Mouse (Mus musculus) hindbrain, embryonic 15.5 days (tissue): Measurements from ENCODE around the gene Dolpp1. TPM values are rescaled to one million over a fixed set of nuclear protein-coding genes. Genes with fewer than 3 reads are reported as not detected.
"Not testable (repeated sequence)": the region's sequence is repeated elsewhere in the genome, so short reads cannot be mapped to it uniquely, and the experiment has no call there.

Experiments
- ATAC-seq: fragments of 200-750 bp; cut with Nextera tagmentation; 2 replicates; pipeline ENCODE4 v1.8.0; 2017; ENCODE audit warnings: low read depth, moderate number of reproducible peaks, moderate TSS enrichment; ENCODE audit not compliant: low FRiP score
- H3K27ac ChIP-seq: fragments of 300-500 bp; sonication (generic); replicated peaks from 2 replicates; pipeline ENCODE4 v1.5.1; 2015; ENCODE audit warnings: mild to moderate bottlenecking, inconsistent platforms
- H3K27me3 ChIP-seq: fragments of 300-500 bp; sonication (generic); 2 replicates; pipeline ENCODE4 v1.6.1; 2015; ENCODE audit warnings: control low read depth, inconsistent platforms
- H3K36me3 ChIP-seq: fragments of 300-500 bp; sonication (generic); 2 replicates; pipeline ENCODE4 v1.6.1; 2015; ENCODE audit warnings: control low read depth, inconsistent platforms
- H3K4me1 ChIP-seq: fragments of 300-500 bp; sonication (generic); replicated peaks from 2 replicates; pipeline ENCODE4 v1.6.1; 2015; ENCODE audit warnings: control low read depth, inconsistent platforms
- H3K4me2 ChIP-seq: fragments of 300-500 bp; sonication (generic); 2 replicates; pipeline ENCODE4 v1.6.1; 2015; ENCODE audit warnings: moderate library complexity, mild to moderate bottlenecking, inconsistent platforms
- H3K4me3 ChIP-seq: fragments of 300-500 bp; sonication (generic); 2 replicates; pipeline ENCODE4 v1.5.1; 2015; ENCODE audit warnings: mild to moderate bottlenecking, inconsistent platforms
- H3K9ac ChIP-seq: fragments of 300-500 bp; sonication (generic); 2 replicates; pipeline ENCODE4 v1.6.1; 2015; ENCODE audit warnings: inconsistent platforms
- H3K9me3 ChIP-seq: fragments of 300-500 bp; sonication (generic); 2 replicates; pipeline ENCODE4 v1.6.1; 2016; ENCODE audit warnings: control low read depth, inconsistent platforms
- WGBS: fragments of 180-500 bp; shearing (Covaris S2); methylation state at CpG from one replicate; pipeline ENCODE4 v1.1.7; 2015; 5-methylcytosine and 5-hydroxymethylcytosine counted together
- polyA plus RNA-seq: library from polyadenylated mRNA; unstranded; fragments of >200 nt; fragmentation: Nextera tagmentation; extraction: Ambion mirVana; gene quantifications from 2 replicates; pipeline ENCODE4 v1.2.1, GENCODE M21; 2015

The Dolpp1 gene
- polyA plus RNA-seq, 1 experiment from 2014 or later = 60.4 TPM

DNA sequence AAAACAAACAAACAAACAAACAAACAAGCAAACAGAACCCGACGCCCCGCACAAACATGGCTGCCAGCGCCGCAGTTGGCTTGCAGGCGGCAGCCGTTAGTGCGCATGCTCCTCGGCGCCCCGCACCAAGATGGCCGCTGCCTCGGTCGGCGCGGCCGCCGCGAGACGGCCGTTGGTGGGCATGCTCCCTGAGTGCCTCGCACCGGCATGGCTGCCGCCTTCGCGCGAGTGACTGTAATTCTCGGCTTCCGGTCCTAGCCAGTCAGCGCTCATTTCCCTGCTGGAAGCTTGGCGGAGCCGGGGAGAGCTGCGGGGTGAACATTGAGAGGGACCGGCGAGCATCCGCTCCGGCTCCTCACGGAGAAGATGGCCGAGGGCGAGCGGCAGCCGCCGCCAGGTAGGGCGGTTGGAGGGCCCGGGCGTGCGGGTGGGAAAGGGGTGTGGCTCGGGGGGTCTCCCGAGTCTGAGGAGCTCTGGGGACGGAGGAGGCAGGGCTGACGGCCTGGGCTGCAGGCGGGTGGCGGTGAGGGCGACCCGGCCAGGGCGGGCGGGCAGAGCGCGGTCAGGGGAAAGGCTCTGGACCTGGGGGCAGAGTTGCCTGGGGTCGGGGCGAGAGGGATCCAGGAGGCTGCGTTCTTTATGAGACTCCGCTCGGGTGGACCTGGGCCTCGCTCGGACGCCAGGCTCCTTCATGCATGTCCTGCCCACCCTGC, 24.0 kb downstream of the Dolpp1 start, which contains the start of gene Ptpa:
TSS of gene Ptpa (plus strand) at position 104 of the 713 bp plus-strand sequence.
- Histone ChIP-seq H3K27me3 (no peaks in the 10 kb centered on the region), H3K9ac (peak within 1 kb of the TSS; percentile 92), H3K4me2 (peak within 1 kb of the TSS; percentile 60), H3K9me3 (no peaks in the 10 kb centered on the region), H3K36me3 (peaks cover 8% of the 10 kb centered on the region), H3K4me3 (peak within 1 kb of the TSS; percentile 81), H3K4me1 (peaks cover 60% of the 10 kb centered on the region), H3K27ac (peak within 1 kb of the TSS; percentile 98)
- ATAC-seq = peak; percentile 92
- under 1% methylated on average over 66 of the region's 67 CpGs for WGBS

DNA sequence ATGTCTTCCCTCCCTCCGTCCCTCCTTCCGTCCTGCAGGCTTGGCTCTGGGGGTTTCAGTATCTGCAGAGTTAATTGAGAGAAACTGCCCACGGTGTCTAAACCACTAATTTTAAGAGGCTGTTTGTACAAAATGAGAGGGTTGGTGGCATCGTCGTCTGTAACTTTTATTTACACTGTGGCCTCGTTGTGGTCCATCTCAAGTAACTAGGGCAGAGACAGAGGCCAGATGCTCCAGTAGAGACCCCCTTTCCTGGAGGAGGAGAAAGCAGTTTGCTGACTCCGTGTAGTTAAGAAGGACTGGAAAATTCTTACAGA, 24.6 kb downstream of the Dolpp1 start:
- no peaks in the 10 kb centered on the region for H3K27me3 ChIP-seq
- ATAC-seq = no peak
- H3K4me3 ChIP-seq = peak overlapping the region; percentile 81
- peak overlapping the region; percentile 60 for H3K4me2 ChIP-seq
- H3K4me1 ChIP-seq = peaks cover 60% of the 10 kb centered on the region
- H3K9me3 ChIP-seq = no peaks in the 10 kb centered on the region
- H3K36me3 ChIP-seq = peaks cover 6% of the 10 kb centered on the region
- 0% methylated on average over 7 of the region's 7 CpGs for WGBS
- H3K9ac ChIP-seq = peak overlapping the region; percentile 92
- peak overlapping the region; percentile 98 for H3K27ac ChIP-seq

DNA sequence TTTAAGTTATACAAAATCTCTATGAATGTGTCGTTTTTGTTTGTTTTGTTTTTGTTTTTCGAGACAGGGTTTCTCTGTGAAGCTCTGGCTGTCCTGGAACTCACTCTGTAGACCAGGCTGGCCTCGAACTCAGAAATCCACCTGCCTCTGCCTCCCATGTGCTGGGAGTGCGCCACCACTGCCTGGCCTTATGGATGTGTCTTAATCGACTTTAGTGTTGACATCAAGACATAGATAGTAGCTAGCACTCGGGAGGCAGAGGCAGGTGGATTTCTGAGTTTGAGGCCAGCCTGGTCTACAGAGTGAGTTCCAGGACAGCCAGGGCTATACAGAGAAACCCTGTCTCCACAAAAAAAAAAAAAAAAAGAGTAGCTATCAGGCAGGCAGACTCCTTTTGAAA, 25.1 kb downstream of the Dolpp1 start:
- Histone ChIP-seq H3K4me1 (peaks cover 59% of the 10 kb centered on the region), H3K4me3 (peak overlapping the region; percentile 81), H3K9ac (0 out of 2 replicates have a peak overlapping the region, but pooled peaks have one; percentile 92), H3K4me2 (peak overlapping the region; percentile 60)
- 86% methylated on average over 6 of the region's 6 CpGs for WGBS
- H3K9me3 ChIP-seq, H3K36me3 ChIP-seq, ATAC-seq, H3K27me3 ChIP-seq, H3K27ac ChIP-seq: not testable (repeated sequence)

DNA sequence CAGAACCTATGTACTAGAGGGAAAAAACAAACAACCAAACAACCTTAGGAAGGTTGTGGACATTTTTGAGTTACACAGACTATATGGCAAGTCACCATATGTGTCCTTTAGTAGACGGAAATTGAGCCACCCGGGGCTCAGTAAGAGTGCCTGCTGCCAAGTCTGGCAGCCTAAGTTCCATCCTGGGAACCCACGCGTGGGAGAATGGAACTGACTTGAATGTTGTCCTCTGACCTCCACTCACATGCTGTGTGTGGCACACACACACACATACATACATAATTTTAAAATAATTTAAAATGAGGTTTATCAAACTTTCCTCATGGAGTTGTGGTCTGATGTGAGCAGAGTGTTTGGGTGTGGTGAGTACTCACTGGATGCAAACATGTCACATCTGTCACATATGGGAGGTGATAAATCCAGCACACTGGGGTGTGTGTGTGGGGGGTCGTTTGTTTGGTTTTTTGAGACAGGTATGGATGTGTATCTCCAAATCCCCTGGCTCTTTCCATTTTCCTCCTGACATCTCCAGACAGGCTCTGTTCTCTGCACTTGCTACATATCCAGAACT, 25.6 kb downstream of the Dolpp1 start:
- Histone ChIP-seq H3K36me3 (no peaks in the 10 kb centered on the region), H3K9me3 (no peaks in the 10 kb centered on the region), H3K4me1 (peaks cover 53% of the 10 kb centered on the region), H3K4me2 (peak overlapping the region; percentile 60), H3K27me3 (no peaks in the 10 kb centered on the region), H3K27ac (no peak overlapping the region; the same call in 1 of the 2 replicates), H3K4me3 (0 out of 2 replicates have a peak overlapping the region, but pooled peaks have one; percentile 5), H3K9ac (no peak overlapping the region)
- no peak for ATAC-seq
- WGBS = 68% methylated on average over 5 of the region's 5 CpGs

DNA sequence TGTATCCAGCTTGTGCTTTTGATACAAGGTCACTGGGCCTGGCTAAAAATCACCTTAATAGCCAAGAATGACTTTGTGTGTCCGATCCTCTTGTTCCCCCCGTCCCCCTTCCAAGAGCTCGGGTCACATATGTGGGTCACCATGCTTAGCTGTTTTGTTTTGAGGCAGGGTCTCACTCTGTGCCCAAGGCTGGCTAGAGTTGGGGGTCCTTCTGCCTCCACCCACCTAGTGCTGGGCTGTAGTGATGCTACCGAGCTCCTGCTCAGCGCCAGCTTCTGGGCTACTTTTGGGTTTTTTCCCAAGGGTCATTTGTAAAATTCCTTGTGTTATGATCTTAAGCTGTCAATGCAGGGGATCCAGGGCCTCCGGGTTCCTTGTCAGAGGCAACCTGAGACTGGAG, 26.2 kb downstream of the Dolpp1 start:
- Histone ChIP-seq H3K9ac (0 out of 2 replicates have a peak overlapping the region, but pooled peaks have one; percentile 9), H3K27me3 (no peaks in the 10 kb centered on the region), H3K4me3 (0 out of 2 replicates have a peak overlapping the region, but pooled peaks have one; percentile 5), H3K27ac (no peak overlapping the region; the same call in 1 of the 2 replicates), H3K9me3 (no peaks in the 10 kb centered on the region), H3K4me2 (peak overlapping the region; percentile 60), H3K36me3 (no peaks in the 10 kb centered on the region), H3K4me1 (peaks cover 48% of the 10 kb centered on the region)
- ATAC-seq = no peak
- WGBS = 78% methylated on average over 6 of the region's 6 CpGs

DNA sequence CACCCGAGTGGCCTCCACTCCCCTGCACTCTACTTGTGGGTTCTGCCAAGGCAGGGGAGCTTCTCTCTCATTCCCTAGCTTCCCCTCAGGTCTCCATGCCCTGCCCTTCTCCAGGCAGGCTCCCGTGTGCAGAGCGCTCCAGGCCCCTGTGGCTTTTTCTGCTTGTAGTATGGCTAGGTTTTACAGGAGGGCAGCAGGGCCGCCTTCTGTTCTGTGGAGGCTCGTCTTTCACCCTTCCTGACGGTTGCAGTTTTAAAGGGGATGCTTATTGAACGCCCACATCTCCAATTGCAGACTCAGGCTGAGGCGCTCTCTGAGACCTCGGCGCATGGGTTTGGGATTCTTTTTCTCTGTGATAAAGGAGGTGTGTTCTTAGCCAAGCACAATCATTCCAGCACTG, 27.1 kb downstream of the Dolpp1 start:
- no peaks in the 10 kb centered on the region for H3K36me3 ChIP-seq
- H3K27ac ChIP-seq = peak overlapping the region; percentile 29
- no peak overlapping the region for H3K9ac ChIP-seq
- H3K27me3 ChIP-seq = no peaks in the 10 kb centered on the region
- 42% methylated on average over 10 of the region's 10 CpGs for WGBS
- no peak overlapping the region for H3K4me3 ChIP-seq
- H3K4me1 ChIP-seq = peaks cover 39% of the 10 kb centered on the region
- no peak for ATAC-seq
- H3K4me2 ChIP-seq = peak overlapping the region; percentile 13
- H3K9me3 ChIP-seq = no peaks in the 10 kb centered on the region

DNA sequence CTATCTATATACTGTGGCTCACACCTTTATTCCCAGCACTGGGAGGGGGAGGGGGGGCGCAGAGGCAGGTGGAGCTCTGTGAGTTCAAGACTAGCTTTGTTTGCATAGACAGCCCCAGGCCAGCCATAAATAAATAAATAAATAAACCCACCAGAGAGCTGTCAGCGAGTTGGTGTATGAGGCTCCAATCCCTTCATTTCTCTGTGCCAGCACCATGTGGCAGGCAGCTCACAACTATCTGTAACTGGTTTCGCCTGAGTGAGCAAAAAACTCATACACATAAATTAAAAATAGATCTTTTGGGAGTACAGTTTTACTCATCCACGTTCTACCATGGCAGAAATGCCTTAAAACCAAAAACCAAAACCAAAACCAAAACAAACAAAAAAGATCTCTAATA, 29.4 kb downstream of the Dolpp1 start:
- no peak overlapping the region for H3K4me3 ChIP-seq
- H3K9me3 ChIP-seq = no peaks in the 10 kb centered on the region
- H3K27ac ChIP-seq = no peak overlapping the region
- H3K36me3 ChIP-seq = 0 out of 2 replicates have a peak, but pooled peaks cover 8% of the 10 kb centered on the region
- H3K4me1 ChIP-seq = peaks cover 28% of the 10 kb centered on the region
- no peak overlapping the region for H3K4me2 ChIP-seq
- ATAC-seq = no peak
- no peak overlapping the region for H3K9ac ChIP-seq
- no peaks in the 10 kb centered on the region for H3K27me3 ChIP-seq
- 62% methylated on average over 4 of the region's 4 CpGs for WGBS

DNA sequence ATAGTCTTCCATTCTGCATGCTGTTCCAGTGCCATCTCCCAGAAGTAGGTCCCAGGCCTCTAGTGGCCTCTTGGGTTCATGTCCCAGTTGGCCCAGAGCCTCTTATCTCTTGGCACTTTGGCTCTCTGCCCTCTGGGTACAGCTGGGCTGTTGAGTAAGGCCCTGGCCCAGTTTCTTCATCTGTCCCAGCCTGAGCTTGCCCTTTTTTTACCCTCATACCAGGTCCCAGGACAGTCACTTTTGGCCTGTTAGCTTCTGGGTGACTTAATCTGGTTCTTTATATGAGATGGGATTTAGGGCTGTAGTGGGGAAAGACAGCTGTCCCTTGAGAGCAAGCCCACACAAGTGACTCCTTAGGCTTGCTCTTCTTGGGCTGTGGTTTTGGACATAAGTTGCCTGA, 37.1 kb downstream of the Dolpp1 start:
- Histone ChIP-seq H3K36me3 (peaks cover 74% of the 10 kb centered on the region), H3K27me3 (no peaks in the 10 kb centered on the region), H3K4me2 (no peak overlapping the region), H3K27ac (no peak overlapping the region), H3K4me1 (no peaks in the 10 kb centered on the region), H3K9ac (no peak overlapping the region), H3K9me3 (no peaks in the 10 kb centered on the region), H3K4me3 (no peak overlapping the region)
- ATAC-seq = no peak

DNA sequence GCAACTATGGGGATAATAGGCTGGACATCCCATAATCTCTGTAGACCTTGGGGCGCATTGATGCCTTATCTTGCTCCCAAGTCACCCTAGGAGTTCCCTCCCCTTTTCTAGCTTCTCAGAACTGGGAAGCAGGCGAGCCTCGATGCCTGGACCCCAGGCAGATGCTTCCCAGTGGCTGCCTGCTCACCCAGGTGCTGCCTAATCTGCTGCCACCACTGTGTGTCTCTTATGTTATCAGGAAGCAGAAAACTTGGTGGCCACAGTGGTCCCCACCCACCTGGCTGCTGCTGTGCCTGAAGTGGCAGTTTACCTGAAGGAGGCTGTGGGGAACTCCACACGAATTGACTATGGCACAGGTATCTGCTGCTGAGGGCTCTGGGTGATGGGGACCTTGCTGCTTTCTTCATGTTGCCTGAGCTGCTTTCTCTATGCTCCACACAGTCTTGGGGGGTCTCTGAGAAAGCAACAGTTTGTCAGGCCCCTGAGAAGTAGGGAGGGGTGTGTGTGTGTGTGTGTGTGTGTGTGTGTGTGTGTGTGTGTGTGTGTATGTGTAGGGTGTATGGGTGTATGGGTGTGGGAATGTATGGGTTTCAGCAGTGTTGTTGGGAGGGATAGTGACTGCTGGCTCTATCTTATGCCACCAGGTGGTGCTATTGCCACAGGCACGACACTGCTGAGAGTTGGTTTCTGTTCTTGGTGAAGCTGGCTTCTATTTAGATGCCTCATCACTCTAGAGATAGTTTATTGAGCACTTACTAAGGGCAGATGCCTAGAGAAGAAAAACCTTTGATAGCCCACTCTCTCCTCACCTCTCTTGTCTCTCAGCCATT, 43.5 kb downstream of the Dolpp1 start:
- Histone ChIP-seq H3K4me3 (no peak overlapping the region), H3K9me3 (no peaks in the 10 kb centered on the region), H3K9ac (no peak overlapping the region), H3K27ac (no peak overlapping the region), H3K4me1 (peaks cover 9% of the 10 kb centered on the region), H3K27me3 (no peaks in the 10 kb centered on the region), H3K4me2 (no peak overlapping the region), H3K36me3 (peaks cover 64% of the 10 kb centered on the region)
- WGBS = 55% methylated on average over 5 of the region's 5 CpGs
- peak; percentile 69 for ATAC-seq

DNA sequence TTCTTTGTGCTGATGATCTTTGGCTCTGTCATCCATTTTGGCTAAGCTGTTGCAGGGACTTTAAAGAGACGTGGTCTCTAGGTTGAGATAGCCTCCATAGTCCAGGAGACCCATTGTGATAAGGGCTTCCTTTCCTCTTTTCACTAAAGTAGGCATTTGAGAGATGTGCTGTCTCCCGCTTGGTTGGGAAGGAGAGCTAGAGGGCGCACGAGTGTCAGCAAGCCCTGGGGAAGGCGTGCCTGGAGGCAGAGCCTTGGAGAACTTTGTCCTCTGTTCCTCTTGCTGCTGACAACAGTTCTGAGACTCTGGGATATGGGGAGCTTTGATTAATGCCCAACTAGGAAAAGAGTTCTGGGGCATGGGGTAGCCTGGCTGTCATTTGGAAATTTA, 44.1 kb downstream of the Dolpp1 start:
- H3K27me3 ChIP-seq = no peaks in the 10 kb centered on the region
- H3K9me3 ChIP-seq = no peaks in the 10 kb centered on the region
- no peak overlapping the region for H3K27ac ChIP-seq
- no peak overlapping the region for H3K9ac ChIP-seq
- H3K4me3 ChIP-seq = no peak overlapping the region
- ATAC-seq = no peak
- H3K4me1 ChIP-seq = peaks cover 15% of the 10 kb centered on the region
- no peak overlapping the region for H3K4me2 ChIP-seq
- H3K36me3 ChIP-seq = peaks cover 58% of the 10 kb centered on the region
- 82% methylated on average over 5 of the region's 5 CpGs for WGBS

DNA sequence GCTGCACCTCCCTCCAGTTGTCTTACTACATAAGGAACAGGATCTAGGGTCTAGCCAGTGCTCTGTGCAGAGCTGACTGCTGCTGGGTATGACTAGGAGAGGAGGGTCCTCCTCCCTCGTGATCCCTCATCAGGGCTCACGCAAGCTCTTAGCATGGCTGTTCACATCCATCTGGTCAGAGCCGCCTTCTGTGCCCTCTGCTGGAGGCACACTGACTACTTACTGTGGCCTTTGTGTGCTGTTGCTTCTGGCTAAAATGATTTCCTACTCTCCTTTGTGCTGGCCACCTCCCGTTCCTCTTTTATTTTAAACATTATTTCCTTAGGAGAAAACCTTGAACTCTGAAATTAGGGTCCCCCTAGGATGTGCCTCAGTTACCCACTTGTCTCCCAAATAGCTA, 44.8 kb downstream of the Dolpp1 start:
- 71% methylated on average over 4 of the region's 4 CpGs for WGBS
- ATAC-seq = no peak
- H3K27ac ChIP-seq = no peak overlapping the region
- no peak overlapping the region for H3K4me3 ChIP-seq
- H3K4me2 ChIP-seq = no peak overlapping the region
- peaks cover 51% of the 10 kb centered on the region for H3K36me3 ChIP-seq
- no peak overlapping the region for H3K9ac ChIP-seq
- H3K27me3 ChIP-seq = no peaks in the 10 kb centered on the region
- no peaks in the 10 kb centered on the region for H3K9me3 ChIP-seq
- peaks cover 22% of the 10 kb centered on the region for H3K4me1 ChIP-seq

DNA sequence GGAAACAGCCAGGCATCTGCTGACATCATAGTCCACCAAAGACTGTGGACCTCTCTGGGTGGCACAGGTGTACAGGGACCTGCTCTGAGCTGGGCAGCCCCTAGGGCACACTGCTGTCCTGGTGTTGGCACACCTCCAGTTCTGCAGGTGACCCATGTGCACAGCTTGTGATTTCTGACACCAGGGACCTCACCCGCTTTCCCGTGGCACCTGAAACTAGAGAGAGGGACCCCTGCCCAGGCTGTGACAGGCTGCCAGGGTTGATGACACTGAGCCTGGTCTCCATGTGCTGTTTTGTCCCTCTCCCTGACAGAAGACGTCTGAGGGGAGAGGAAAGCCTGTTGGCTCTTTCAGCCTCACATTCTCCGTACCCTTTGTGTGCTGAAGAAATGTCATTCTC, 45.7 kb downstream of the Dolpp1 start:
- H3K9ac ChIP-seq = no peak overlapping the region
- H3K36me3 ChIP-seq = peaks cover 41% of the 10 kb centered on the region
- peaks cover 32% of the 10 kb centered on the region for H3K4me1 ChIP-seq
- no peaks in the 10 kb centered on the region for H3K9me3 ChIP-seq
- WGBS = 92% methylated on average over 4 of the region's 4 CpGs
- no peak overlapping the region for H3K4me3 ChIP-seq
- H3K4me2 ChIP-seq = no peak overlapping the region
- H3K27ac ChIP-seq = no peak overlapping the region
- no peak for ATAC-seq
- no peaks in the 10 kb centered on the region for H3K27me3 ChIP-seq
